Mouse (Mus musculus) midbrain, embryonic 14.5 days (tissue): ENCODE measurements around the gene Vav3. TPM values are rescaled to one million over a fixed set of nuclear protein-coding genes. Genes with fewer than 3 reads are reported as not detected.
A peak's percentile ranks its signal among the peaks of the same experiment; 100 is the strongest.

ENCODE experiments used
- ATAC-seq: fragments of 200-750 bp; cut with Nextera tagmentation; 2 replicates; pipeline ENCODE4 v1.8.0; 2017; ENCODE audit warnings: moderate number of reproducible peaks, moderate library complexity; ENCODE audit not compliant: low FRiP score, low TSS enrichment
- DNase-seq: peaks from one replicate; pipeline ENCODE4 v3.0.0-alpha.2; 2015
- H3K27ac ChIP-seq: fragments of 300-500 bp; sonication (generic); replicated peaks from 2 replicates; pipeline ENCODE4 v1.5.1; 2014; ENCODE audit warnings: mild to moderate bottlenecking, low read depth, low read length, moderate library complexity
- H3K27me3 ChIP-seq: fragments of 300-500 bp; sonication (generic); 2 replicates; pipeline ENCODE4 v1.6.1; 2014; ENCODE audit warnings: low read length, control low read depth, mixed read lengths; ENCODE audit not compliant: control insufficient read depth, insufficient read depth
- H3K36me3 ChIP-seq: fragments of 300-500 bp; sonication (generic); 2 replicates; pipeline ENCODE4 v1.6.1; 2014; ENCODE audit warnings: low read length, control low read depth; ENCODE audit not compliant: control insufficient read depth, insufficient read depth
- H3K4me1 ChIP-seq: fragments of 300-500 bp; sonication (generic); 2 replicates; pipeline ENCODE4 v1.6.1; 2014; ENCODE audit warnings: mild to moderate bottlenecking, antibody characterized with exemption, low read length, control low read depth; ENCODE audit not compliant: control insufficient read depth, insufficient read depth
- H3K4me2 ChIP-seq: fragments of 300-500 bp; sonication (generic); 2 replicates; pipeline ENCODE4 v1.6.1; 2014; ENCODE audit warnings: mild to moderate bottlenecking, low read length, moderate library complexity
- H3K4me3 ChIP-seq: fragments of 300-500 bp; sonication (generic); replicated peaks from 2 replicates; pipeline ENCODE4 v1.5.1; 2014; ENCODE audit warnings: low read depth, low read length
- H3K9ac ChIP-seq: fragments of 300-500 bp; sonication (generic); replicated peaks from 2 replicates; pipeline ENCODE4 v1.6.1; 2014; ENCODE audit warnings: mild to moderate bottlenecking, low read length, moderate library complexity
- H3K9me3 ChIP-seq: fragments of 300-500 bp; sonication (generic); 2 replicates; pipeline ENCODE4 v1.6.1; 2016; ENCODE audit warnings: low read length, control low read depth, mixed read lengths; ENCODE audit not compliant: control insufficient read depth
- WGBS: fragments of 180-500 bp; shearing (Covaris S2); extraction: QIAGEN DNeasy Blood & Tissue Kit; methylation state at CpG from one replicate; pipeline ENCODE4 v1.1.7; 2014; 5-methylcytosine and 5-hydroxymethylcytosine counted together
- polyA plus RNA-seq: library from polyadenylated mRNA; unstranded; fragments of >200 nt; fragmentation: Nextera tagmentation; extraction: Ambion mirVana; gene quantifications from 2 replicates; pipeline ENCODE4 v1.2.1, GENCODE M21; 2014

The Vav3 gene
- polyA plus RNA-seq, 1 experiment from 2014 or later: 37.3 TPM

- ATAC-seq: no peak
- H3K4me1 ChIP-seq: no peaks in the 10 kb centered on the region
- no peaks in the 10 kb centered on the region for H3K27me3 ChIP-seq
- no peak overlapping the region for H3K27ac ChIP-seq
- WGBS: 86% methylated on average over 3 of the region's 3 CpGs
- no peak for DNase-seq
- no peaks in the 10 kb centered on the region for H3K36me3 ChIP-seq
- H3K4me2 ChIP-seq: no peak overlapping the region
- no peaks in the 10 kb centered on the region for H3K9me3 ChIP-seq
- no peak overlapping the region for H3K4me3 ChIP-seq
- H3K9ac ChIP-seq: no peak overlapping the region
Observed at GRCm38 (mm10) chr3:109578347-109578746, 237.9 kb downstream of the Vav3 start.

DNA sequence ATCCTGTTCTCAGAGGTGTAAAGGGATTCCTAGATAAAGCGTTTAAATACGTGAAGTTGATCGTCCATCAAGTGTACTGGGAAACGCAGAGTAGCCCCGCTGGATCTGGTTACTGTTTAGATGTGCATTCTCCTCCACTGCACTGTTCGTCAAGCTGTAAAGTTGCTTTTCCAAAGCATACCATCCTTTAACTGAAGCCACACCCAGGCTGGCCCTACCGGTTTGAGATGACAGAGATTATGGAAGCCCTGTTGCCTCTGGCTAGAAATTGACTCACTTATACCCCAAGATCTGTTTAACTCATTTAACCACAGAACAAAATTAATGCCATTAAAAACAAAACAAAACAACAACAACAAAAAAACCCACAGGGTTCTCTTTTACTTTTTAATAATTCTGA is 238.5 kb downstream of the Vav3 start:
- no peak for DNase-seq
- WGBS: 90% methylated on average over 7 of the region's 7 CpGs
- Histone ChIP-seq H3K9ac (no peak overlapping the region), H3K27me3 (no peaks in the 10 kb centered on the region), H3K4me1 (no peaks in the 10 kb centered on the region), H3K4me3 (no peak overlapping the region), H3K4me2 (no peak overlapping the region), H3K27ac (no peak overlapping the region), H3K36me3 (no peaks in the 10 kb centered on the region), H3K9me3 (no peaks in the 10 kb centered on the region)
- ATAC-seq: no peak

DNA sequence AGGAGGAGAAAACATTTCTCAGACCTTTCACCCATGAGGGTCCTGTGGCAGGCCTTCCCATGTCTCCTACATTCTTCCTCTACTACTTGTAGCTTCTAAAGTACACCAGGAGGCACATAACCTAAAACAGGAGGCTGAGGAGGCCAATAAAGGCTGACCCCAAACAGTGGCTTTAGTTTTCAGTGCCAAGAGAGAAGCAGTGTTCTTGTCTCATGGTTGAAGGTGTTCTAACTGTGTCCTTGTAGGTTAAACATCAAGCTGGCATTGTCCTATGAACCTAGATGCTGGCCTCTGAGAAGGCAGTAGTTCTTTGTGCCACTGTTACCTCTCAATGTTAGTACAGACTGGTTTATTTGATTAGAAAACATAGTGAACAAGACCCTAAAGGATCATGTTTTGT is 245.5 kb downstream of the Vav3 start:
- Histone ChIP-seq H3K27ac (no peak overlapping the region), H3K4me2 (no peak overlapping the region), H3K9ac (no peak overlapping the region), H3K9me3 (no peaks in the 10 kb centered on the region), H3K4me3 (no peak overlapping the region), H3K4me1 (no peaks in the 10 kb centered on the region), H3K27me3 (no peaks in the 10 kb centered on the region), H3K36me3 (no peaks in the 10 kb centered on the region)
- DNase-seq (no peak), ATAC-seq (no peak)

- no peaks in the 10 kb centered on the region for H3K9me3 ChIP-seq
- no peak overlapping the region for H3K27ac ChIP-seq
- H3K36me3 ChIP-seq: no peaks in the 10 kb centered on the region
- H3K4me2 ChIP-seq: no peak overlapping the region
- H3K9ac ChIP-seq: no peak overlapping the region
- 68% methylated on average over 6 of the region's 6 CpGs for WGBS
- ATAC-seq (no peak), DNase-seq (no peak)
- no peaks in the 10 kb centered on the region for H3K27me3 ChIP-seq
- no peak overlapping the region for H3K4me3 ChIP-seq
- H3K4me1 ChIP-seq: no peaks in the 10 kb centered on the region
Observed at GRCm38 (mm10) chr3:109592970-109593369, 252.5 kb downstream of the Vav3 start.

- WGBS: 79% methylated on average over 3 of the region's 3 CpGs
- H3K4me1 ChIP-seq: no peaks in the 10 kb centered on the region
Observed at GRCm38 (mm10) chr3:109596084-109596483, 255.6 kb downstream of the Vav3 start.

GRCm38 (mm10) chr3:109600699-109601451 is 260.4 kb downstream of the Vav3 start:
- 91% methylated on average over 4 of the region's 4 CpGs for WGBS
- H3K9me3 ChIP-seq: no peaks in the 10 kb centered on the region
- H3K4me2 ChIP-seq: no peak overlapping the region
- no peaks in the 10 kb centered on the region for H3K36me3 ChIP-seq
- no peak overlapping the region for H3K4me3 ChIP-seq
- DNase-seq: no peak
- H3K9ac ChIP-seq: no peak overlapping the region
- H3K27ac ChIP-seq: no peak overlapping the region
- ATAC-seq: no peak
- H3K27me3 ChIP-seq: no peaks in the 10 kb centered on the region
- no peaks in the 10 kb centered on the region for H3K4me1 ChIP-seq

More at GRCm38 (mm10) chr3:109596084-109596483, 255.6 kb downstream of the Vav3 start:
- H3K4me3 ChIP-seq: no peak overlapping the region
- H3K9ac ChIP-seq: no peak overlapping the region
- peak; percentile 20; the same call in 1 of the 2 replicates for ATAC-seq
- H3K27ac ChIP-seq: no peak overlapping the region
- no peaks in the 10 kb centered on the region for H3K27me3 ChIP-seq
- no peak overlapping the region for H3K4me2 ChIP-seq
- no peaks in the 10 kb centered on the region for H3K36me3 ChIP-seq
- DNase-seq: no peak
- H3K9me3 ChIP-seq: no peaks in the 10 kb centered on the region

DNA sequence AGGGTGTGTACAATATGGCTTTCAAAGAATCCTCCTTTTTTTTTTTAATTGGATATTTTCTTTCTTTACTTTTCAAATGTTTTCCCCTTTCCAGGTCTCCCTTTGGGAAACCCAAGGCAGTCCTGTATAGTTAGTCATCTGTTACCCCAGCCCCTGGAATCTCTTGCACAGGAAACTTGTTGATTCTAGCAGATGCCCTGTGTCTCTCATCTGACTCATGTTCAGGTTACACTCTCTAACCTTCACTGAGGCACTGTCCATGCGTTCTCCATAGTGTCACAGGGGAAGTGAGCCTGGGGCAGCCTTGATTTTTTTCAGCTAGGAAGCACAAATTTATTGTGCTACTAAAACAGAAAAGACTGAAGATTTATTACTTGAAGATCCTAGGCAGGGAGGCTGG is 262.3 kb downstream of the Vav3 start:
- Histone ChIP-seq H3K27me3 (no peaks in the 10 kb centered on the region), H3K4me3 (no peak overlapping the region), H3K27ac (no peak overlapping the region), H3K9me3 (no peaks in the 10 kb centered on the region), H3K4me1 (no peaks in the 10 kb centered on the region), H3K9ac (no peak overlapping the region), H3K36me3 (no peaks in the 10 kb centered on the region), H3K4me2 (no peak overlapping the region)
- 72% methylated on average over 1 of the region's 1 CpGs for WGBS
- ATAC-seq (no peak), DNase-seq (no peak)

GRCm38 (mm10) chr3:109606121-109606520 is 265.7 kb downstream of the Vav3 start:
- Histone ChIP-seq H3K4me1 (no peaks in the 10 kb centered on the region), H3K36me3 (no peaks in the 10 kb centered on the region), H3K4me2 (no peak overlapping the region), H3K9me3 (no peaks in the 10 kb centered on the region), H3K27ac (no peak overlapping the region), H3K27me3 (no peaks in the 10 kb centered on the region), H3K4me3 (no peak overlapping the region), H3K9ac (no peak overlapping the region)
- 91% methylated on average over 2 of the region's 2 CpGs for WGBS
- ATAC-seq (no peak), DNase-seq (no peak)

GRCm38 (mm10) chr3:109621721-109622120 is 281.3 kb downstream of the Vav3 start:
- 74% methylated on average over 3 of the region's 3 CpGs for WGBS
- Histone ChIP-seq H3K4me3 (no peak overlapping the region), H3K9me3 (no peaks in the 10 kb centered on the region), H3K27ac (no peak overlapping the region), H3K9ac (no peak overlapping the region), H3K27me3 (no peaks in the 10 kb centered on the region), H3K36me3 (no peaks in the 10 kb centered on the region), H3K4me1 (no peaks in the 10 kb centered on the region), H3K4me2 (no peak overlapping the region)
- no peak; the same call in 1 of the 2 replicates for ATAC-seq
- no peak for DNase-seq
